Mouse (Mus musculus) 3T3-L1 (cell line): ENCODE results near the gene Hltf.
A peak's percentile ranks its signal among the peaks of the same experiment; 100 is the strongest.
"Not testable (repeated sequence)": the region's sequence is repeated elsewhere in the genome, so short reads cannot be mapped to it uniquely, and the experiment has no call there.

Experiments used
- DNase-seq: peaks from one replicate; pipeline ENCODE4 v3.0.0-alpha.2; 2015; ENCODE audit warnings: low read depth, low spot score

Hltf gene

GRCm38 (mm10) chr3:20104318-20104717 is 46.7 kb downstream of the Hltf start:
- no peak for DNase-seq

GRCm38 (mm10) chr3:20104776-20105175 is 47.2 kb downstream of the Hltf start:
- no peak for DNase-seq

GRCm38 (mm10) chr3:20108881-20109280 is 51.3 kb downstream of the Hltf start:
- no peak for DNase-seq

GRCm38 (mm10) chr3:20111913-20112312 is 54.3 kb downstream of the Hltf start:
- DNase-seq: no peak

- DNase-seq: no peak
Observed at GRCm38 (mm10) chr3:20119044-20119591, 61.5 kb downstream of the Hltf start.

- DNase-seq: no peak
Observed at GRCm38 (mm10) chr3:20119686-20120244, 62.2 kb downstream of the Hltf start.

- DNase-seq: not testable (repeated sequence)
Observed at GRCm38 (mm10) chr3:20121582-20121981, 64.0 kb downstream of the Hltf start.

- no peak for DNase-seq
Observed at GRCm38 (mm10) chr3:20125604-20126003, 68.0 kb downstream of the Hltf start.

- DNase-seq: peak; percentile 45
Observed at GRCm38 (mm10) chr3:20127047-20127595, 69.5 kb downstream of the Hltf start.

GRCm38 (mm10) chr3:20129491-20129890 is 71.9 kb downstream of the Hltf start:
- no peak for DNase-seq

GRCm38 (mm10) chr3:20130456-20131349 is 73.1 kb downstream of the Hltf start:
- peak; percentile 22 for DNase-seq

- DNase-seq: peak; percentile 44
Observed at GRCm38 (mm10) chr3:20131350-20131720, 73.7 kb downstream of the Hltf start.

- DNase-seq: peak; percentile 71
Observed at GRCm38 (mm10) chr3:20132731-20133130, 75.1 kb downstream of the Hltf start.

GRCm38 (mm10) chr3:20133745-20134144 is 76.1 kb downstream of the Hltf start:
- no peak for DNase-seq

- no peak for DNase-seq
Observed at GRCm38 (mm10) chr3:20134545-20134944, 76.9 kb downstream of the Hltf start.

- DNase-seq: no peak
Observed at GRCm38 (mm10) chr3:20136868-20137581, 79.4 kb downstream of the Hltf start.

GRCm38 (mm10) chr3:20141240-20141639 is 83.6 kb downstream of the Hltf start:
- DNase-seq: no peak

GRCm38 (mm10) chr3:20141679-20142078 is 84.1 kb downstream of the Hltf start:
- DNase-seq: no peak

GRCm38 (mm10) chr3:20142101-20142500 is 84.5 kb downstream of the Hltf start:
- DNase-seq: no peak

- no peak for DNase-seq
Observed at GRCm38 (mm10) chr3:20142576-20142975, 85.0 kb downstream of the Hltf start.

GRCm38 (mm10) chr3:20143726-20144125 is 86.1 kb downstream of the Hltf start:
- DNase-seq: no peak

- no peak for DNase-seq
Observed at GRCm38 (mm10) chr3:20144401-20144800, 86.8 kb downstream of the Hltf start.
